Mouse (Mus musculus): ENCODE measurements at regions not wholly inside any gene's neighbourhood (a gene's known extent, or its start where the extent isn't known, plus 50 kb on each side); places are given as distances from the start of the nearest gene placed in this dataset.

DNA sequence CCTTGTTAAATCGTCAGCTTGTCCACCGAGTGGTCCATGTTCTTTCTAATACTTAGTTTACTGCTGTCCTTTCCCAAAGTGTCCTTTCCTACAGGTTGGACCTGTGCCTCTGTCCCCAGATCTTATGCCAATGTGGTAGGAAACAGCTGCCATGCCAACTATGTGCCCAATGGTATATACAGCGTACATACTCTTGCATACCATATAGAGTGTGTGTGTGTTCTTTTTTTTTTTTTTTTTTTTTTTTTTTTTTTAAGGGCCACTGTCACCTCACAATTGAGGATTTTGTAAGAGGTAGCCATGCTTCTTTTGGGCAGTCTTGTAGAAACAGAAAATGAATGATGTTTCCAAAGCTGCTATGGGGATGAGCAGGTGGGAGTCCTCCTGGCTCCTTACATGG is 1163.2 kb upstream of the A1bg start:
- no peaks in the 10 kb centered on the region for H3K36me3 ChIP-seq (ENCODE audit: control insufficient read depth, insufficient read depth, low read length)
- TF ChIP-seq CTCF (IDR thresholded peaks at IDR 0.05; ENCODE audit: control insufficient read depth, insufficient read depth, insufficient replicate concordance, low read depth, low read length) = no peak
- TF ChIP-seq POLR2A (IDR thresholded peaks at IDR 0.05; ENCODE audit: control insufficient read depth, low read depth, low read length) = no peak
- H3K27ac ChIP-seq (ENCODE audit: control insufficient read depth, insufficient read depth, low read depth, low read length) = no peak overlapping the region
- H3K4me3 ChIP-seq (ENCODE audit: control insufficient read depth, low read depth, low read length) = no peak overlapping the region
- H3K4me1 ChIP-seq (ENCODE audit: control insufficient read depth, insufficient read depth, low read length) = no peaks in the 10 kb centered on the region
- H3K27me3 ChIP-seq (ENCODE audit: control insufficient read depth, insufficient read depth, low read length) = no peaks in the 10 kb centered on the region

DNA sequence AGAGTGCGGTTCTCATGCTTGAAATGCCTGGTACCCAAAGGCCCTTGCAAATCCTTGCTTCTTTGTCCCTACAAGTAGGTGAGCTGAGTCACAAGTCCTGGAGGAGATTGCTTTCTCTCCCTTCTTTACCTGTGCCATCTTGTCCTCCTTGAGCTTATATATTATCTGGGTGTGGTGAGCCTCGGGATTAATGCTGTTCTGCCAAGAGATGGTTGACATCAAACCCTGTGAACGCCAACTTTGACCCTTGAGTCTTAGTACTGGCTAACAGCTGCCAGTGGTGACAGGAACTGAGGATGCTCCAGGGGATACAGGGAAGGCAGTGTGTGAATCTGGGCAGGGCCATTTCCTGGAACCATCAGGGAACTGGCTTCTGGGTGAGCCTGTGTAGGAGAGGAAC is 1160.5 kb upstream of the A1bg start:
- Histone ChIP-seq H3K27ac (ENCODE audit: control insufficient read depth, insufficient read depth, low read depth, low read length) (no peak overlapping the region), H3K4me1 (ENCODE audit: control insufficient read depth, insufficient read depth, low read length) (no peaks in the 10 kb centered on the region), H3K36me3 (ENCODE audit: control insufficient read depth, insufficient read depth, low read length) (no peaks in the 10 kb centered on the region), H3K4me3 (ENCODE audit: control insufficient read depth, low read depth, low read length) (no peak overlapping the region), H3K27me3 (ENCODE audit: control insufficient read depth, insufficient read depth, low read length) (no peaks in the 10 kb centered on the region)
- TF ChIP-seq CTCF (IDR thresholded peaks at IDR 0.05; ENCODE audit: control insufficient read depth, insufficient read depth, insufficient replicate concordance, low read depth, low read length) = no peak
- no peak for TF ChIP-seq POLR2A (IDR thresholded peaks at IDR 0.05; ENCODE audit: control insufficient read depth, low read depth, low read length)

DNA sequence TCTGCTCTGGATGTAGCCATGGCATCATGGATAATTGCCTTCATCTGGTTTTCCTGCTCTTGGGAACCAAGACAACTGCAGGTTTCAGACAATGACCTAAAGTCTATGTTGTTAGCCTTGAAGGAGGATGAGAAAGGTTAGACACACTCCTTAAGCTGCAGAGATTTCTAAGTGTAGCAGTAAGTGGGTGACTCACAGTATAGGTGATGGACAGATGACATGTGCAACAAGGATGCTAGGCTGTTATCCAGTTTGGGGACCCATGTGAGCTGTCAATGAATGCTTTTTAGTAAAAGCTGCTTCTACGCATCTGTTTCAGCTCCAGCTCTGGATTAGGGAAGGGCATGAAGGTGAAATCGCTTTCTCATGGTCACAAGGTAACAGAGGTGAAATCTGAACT is 1159.7 kb upstream of the A1bg start:
- Histone ChIP-seq H3K4me1 (ENCODE audit: control insufficient read depth, insufficient read depth, low read length) (no peaks in the 10 kb centered on the region), H3K27me3 (ENCODE audit: control insufficient read depth, insufficient read depth, low read length) (no peaks in the 10 kb centered on the region), H3K27ac (ENCODE audit: control insufficient read depth, insufficient read depth, low read depth, low read length) (no peak overlapping the region), H3K4me3 (ENCODE audit: control insufficient read depth, low read depth, low read length) (no peak overlapping the region), H3K36me3 (ENCODE audit: control insufficient read depth, insufficient read depth, low read length) (no peaks in the 10 kb centered on the region)
- no peak for TF ChIP-seq CTCF (IDR thresholded peaks at IDR 0.05; ENCODE audit: control insufficient read depth, insufficient read depth, insufficient replicate concordance, low read depth, low read length)
- TF ChIP-seq POLR2A (IDR thresholded peaks at IDR 0.05; ENCODE audit: control insufficient read depth, low read depth, low read length) = no peak

DNA sequence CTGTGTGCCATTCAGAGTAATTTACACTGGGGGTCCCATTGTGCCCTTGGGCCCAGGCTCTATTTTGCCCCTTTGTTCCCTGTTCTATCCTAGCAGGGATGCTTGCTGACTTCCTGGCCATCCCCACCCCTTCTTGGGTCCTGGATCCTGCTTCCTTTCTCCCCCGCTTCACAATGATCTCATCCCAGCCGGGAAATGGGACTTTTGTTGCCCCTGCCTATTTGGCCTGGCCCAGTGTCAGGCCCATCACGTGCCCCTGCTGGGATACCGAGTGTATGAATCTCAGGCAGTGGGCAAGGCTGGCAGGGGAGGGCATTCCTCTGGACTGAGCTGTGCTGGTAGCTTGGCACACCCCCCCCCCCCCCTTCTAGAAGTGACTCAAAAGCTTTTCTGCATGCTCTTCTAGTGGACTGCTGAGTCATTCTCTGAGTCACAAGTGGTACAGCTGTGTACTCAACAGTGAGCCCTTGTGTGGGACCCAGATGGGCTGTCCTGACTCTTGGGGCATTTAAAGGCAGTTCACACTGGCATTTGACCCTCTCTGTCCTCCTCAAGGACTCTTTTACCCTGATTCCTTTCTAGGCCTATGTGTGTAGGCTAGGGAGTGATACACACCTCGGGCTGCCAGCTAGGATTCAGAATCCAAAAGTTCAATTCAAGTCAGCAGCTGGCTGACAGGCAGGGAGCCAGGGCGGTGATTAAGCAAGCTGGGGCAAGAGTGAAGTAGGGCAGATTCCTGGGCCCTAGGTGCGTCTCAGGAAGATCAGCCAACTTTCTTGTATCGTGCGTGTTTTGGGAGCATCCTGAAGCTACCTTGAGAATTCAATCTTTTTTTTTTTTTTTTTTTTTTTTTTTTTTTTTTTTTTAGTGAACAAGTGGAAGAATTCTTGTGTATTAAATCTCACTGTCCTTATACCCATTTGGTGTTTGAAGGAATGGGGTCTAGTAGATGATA is 1156.6 kb upstream of the A1bg start:
- TF ChIP-seq POLR2A (IDR thresholded peaks at IDR 0.05; ENCODE audit: control insufficient read depth, low read depth, low read length) = no peak
- TF ChIP-seq CTCF (IDR thresholded peaks at IDR 0.05; ENCODE audit: control insufficient read depth, insufficient read depth, insufficient replicate concordance, low read depth, low read length) = no peak
- H3K4me1 ChIP-seq (ENCODE audit: control insufficient read depth, insufficient read depth, low read length) = no peaks in the 10 kb centered on the region
- no peak overlapping the region for H3K4me3 ChIP-seq (ENCODE audit: control insufficient read depth, low read depth, low read length)
- H3K27ac ChIP-seq (ENCODE audit: control insufficient read depth, insufficient read depth, low read depth, low read length) = peak overlapping the region; percentile 24
- H3K36me3 ChIP-seq (ENCODE audit: control insufficient read depth, insufficient read depth, low read length) = no peaks in the 10 kb centered on the region
- no peaks in the 10 kb centered on the region for H3K27me3 ChIP-seq (ENCODE audit: control insufficient read depth, insufficient read depth, low read length)

DNA sequence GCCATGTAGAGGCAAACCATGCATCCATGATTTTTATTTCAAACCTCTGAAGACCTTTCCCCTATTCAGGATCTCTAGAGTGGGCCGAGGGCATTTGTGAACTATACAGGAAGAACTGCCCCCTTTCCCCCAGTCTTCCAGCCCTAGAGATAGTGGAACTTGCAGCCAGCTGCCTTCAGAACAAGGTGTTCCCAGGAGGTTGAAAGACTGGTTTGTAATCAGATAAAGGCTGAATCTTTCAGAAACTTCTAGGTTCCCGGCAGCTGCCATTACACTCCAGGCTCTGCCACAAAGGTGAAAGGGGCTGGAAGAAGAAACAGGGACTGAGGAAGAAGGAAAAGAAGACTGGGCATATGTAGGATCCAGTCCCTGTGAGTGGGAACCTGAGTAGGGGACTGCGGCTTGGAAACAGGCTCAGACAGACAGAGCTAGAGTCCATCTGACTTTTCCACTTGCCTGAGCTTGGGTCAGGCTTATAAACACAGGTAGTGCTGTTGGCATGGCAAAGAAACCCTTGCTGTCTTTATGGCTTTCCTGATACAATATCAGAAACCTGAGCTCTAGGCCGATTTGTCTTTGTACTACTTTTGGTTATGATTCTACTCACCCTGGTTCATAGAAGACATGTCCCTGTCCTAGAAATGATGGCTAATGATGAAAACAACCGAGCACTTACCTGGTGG is 1153.9 kb upstream of the A1bg start:
- H3K27me3 ChIP-seq (ENCODE audit: control insufficient read depth, insufficient read depth, low read length) = no peaks in the 10 kb centered on the region
- H3K4me3 ChIP-seq (ENCODE audit: control insufficient read depth, low read depth, low read length) = no peak overlapping the region
- TF ChIP-seq CTCF (IDR thresholded peaks at IDR 0.05; ENCODE audit: control insufficient read depth, insufficient read depth, insufficient replicate concordance, low read depth, low read length) (no peak), POLR2A (IDR thresholded peaks at IDR 0.05; ENCODE audit: control insufficient read depth, low read depth, low read length) (no peak)
- H3K36me3 ChIP-seq (ENCODE audit: control insufficient read depth, insufficient read depth, low read length) = no peaks in the 10 kb centered on the region
- no peaks in the 10 kb centered on the region for H3K4me1 ChIP-seq (ENCODE audit: control insufficient read depth, insufficient read depth, low read length)
- H3K27ac ChIP-seq (ENCODE audit: control insufficient read depth, insufficient read depth, low read depth, low read length) = no peak overlapping the region

DNA sequence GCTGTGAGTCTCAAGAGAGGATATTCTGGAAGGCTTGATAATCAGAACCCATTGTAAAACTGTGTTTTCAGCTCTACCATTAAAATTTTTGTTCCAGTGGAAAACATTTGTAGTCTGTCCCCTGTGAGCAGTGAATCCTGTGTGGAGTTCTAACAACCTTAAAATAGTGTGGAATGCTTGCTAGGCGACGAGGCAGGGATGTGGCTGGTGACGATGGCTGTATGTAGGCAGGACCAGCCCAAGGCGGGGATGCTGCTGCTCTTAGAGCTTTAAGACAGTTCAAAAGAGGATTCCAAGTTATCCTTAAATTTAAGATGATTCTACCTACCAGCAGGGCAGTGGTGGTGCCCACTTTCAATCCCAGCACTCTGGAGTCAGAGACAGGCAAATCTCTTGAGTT is 1151.9 kb upstream of the A1bg start:
- Histone ChIP-seq H3K27me3 (ENCODE audit: control insufficient read depth, insufficient read depth, low read length) (no peaks in the 10 kb centered on the region), H3K36me3 (ENCODE audit: control insufficient read depth, insufficient read depth, low read length) (no peaks in the 10 kb centered on the region), H3K27ac (ENCODE audit: control insufficient read depth, insufficient read depth, low read depth, low read length) (no peak overlapping the region), H3K4me3 (ENCODE audit: control insufficient read depth, low read depth, low read length) (no peak overlapping the region), H3K4me1 (ENCODE audit: control insufficient read depth, insufficient read depth, low read length) (no peaks in the 10 kb centered on the region)
- TF ChIP-seq CTCF (IDR thresholded peaks at IDR 0.05; ENCODE audit: control insufficient read depth, insufficient read depth, insufficient replicate concordance, low read depth, low read length) = no peak
- no peak for TF ChIP-seq POLR2A (IDR thresholded peaks at IDR 0.05; ENCODE audit: control insufficient read depth, low read depth, low read length)

DNA sequence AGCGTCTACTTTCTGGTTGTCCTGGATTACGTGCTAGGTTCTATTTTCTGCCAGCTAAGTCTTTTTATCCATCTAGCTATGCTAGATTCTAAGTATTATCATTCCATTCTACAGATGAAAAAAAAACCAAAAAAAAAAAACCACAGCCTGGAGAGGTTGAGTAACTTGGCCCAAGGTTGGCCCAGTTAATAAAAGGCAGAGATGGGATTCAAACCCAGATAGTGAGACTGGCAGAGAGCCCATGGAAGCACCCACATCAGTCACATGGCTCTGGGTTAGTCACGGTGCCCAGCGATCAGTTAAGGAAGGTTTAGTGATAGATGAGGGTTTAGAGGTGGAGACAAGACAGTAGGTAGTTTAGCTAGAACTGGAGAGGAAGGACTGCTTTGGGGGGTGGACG is 1150.8 kb upstream of the A1bg start:
- H3K36me3 ChIP-seq (ENCODE audit: control insufficient read depth, insufficient read depth, low read length) = no peaks in the 10 kb centered on the region
- no peak overlapping the region for H3K27ac ChIP-seq (ENCODE audit: control insufficient read depth, insufficient read depth, low read depth, low read length)
- no peaks in the 10 kb centered on the region for H3K27me3 ChIP-seq (ENCODE audit: control insufficient read depth, insufficient read depth, low read length)
- no peaks in the 10 kb centered on the region for H3K4me1 ChIP-seq (ENCODE audit: control insufficient read depth, insufficient read depth, low read length)
- no peak for TF ChIP-seq CTCF (IDR thresholded peaks at IDR 0.05; ENCODE audit: control insufficient read depth, insufficient read depth, insufficient replicate concordance, low read depth, low read length)
- TF ChIP-seq POLR2A (IDR thresholded peaks at IDR 0.05; ENCODE audit: control insufficient read depth, low read depth, low read length) = no peak
- no peak overlapping the region for H3K4me3 ChIP-seq (ENCODE audit: control insufficient read depth, low read depth, low read length)

Data from testis, adult 2 months (tissue).